Mouse (Mus musculus): ENCODE data around the gene Tiam1. TPM values are rescaled to one million over a fixed set of nuclear protein-coding genes. Genes with fewer than 3 reads are reported as not detected.

Tiam1 gene
- polyA plus RNA-seq, 1 experiment from 2014 or later, result 12.3 TPM

DNA sequence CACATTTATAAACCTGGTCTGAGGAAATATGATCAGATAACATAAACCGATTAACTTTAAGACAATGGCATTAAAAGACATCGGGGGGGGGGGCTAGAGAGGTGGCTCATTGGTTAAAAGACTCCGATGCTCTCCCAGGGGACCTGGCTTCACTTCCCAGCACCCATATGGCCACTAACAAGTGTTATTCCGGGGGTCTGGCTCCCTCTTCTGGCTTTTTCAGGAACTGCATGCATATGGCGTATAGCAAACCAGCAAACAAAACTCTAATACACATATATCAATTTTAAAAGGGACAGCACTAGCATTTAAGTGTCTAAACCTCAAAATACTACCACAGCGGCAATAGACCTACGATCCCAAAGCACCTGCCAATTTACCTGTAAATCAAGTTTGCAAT lies 347.0 kb downstream of the Tiam1 start:
- 91% methylated on average over 7 of the region's 7 CpGs for WGBS
- no peaks in the 10 kb centered on the region for H3K36me3 ChIP-seq

DNA sequence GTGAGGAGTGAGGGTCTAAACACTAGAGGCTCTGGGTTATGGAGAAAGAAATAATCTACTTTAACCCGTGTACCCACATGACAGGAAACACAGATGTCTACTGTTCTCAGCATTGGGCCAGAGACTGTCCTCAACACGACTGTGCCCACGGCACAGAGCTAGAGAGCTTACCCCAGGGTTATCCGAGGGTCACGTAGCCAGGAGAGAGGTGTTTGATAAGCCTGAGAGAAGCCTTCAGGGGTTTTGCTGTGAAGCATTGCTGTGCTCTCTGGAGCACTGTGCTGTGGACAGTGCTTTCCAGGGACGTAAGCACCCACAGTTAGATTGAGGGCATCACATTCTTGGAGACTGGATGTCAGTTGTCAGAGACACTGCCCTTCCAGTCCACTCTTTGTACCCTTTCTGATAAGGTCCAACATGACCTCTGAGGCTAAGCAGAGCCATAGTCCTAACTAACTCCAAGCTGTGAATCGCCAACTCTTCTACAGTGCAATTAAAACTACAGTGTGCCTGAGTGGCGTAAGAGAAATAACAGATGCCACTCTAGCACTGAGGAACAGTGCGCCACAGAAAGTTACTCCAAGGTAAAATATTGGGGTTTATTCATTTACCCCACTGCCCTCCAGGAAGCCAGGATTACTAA lies 353.7 kb downstream of the Tiam1 start:
- WGBS, result 84% methylated on average over 9 of the region's 9 CpGs
- Histone ChIP-seq H3K4me1 (replicated peaks) (no peaks in the 10 kb centered on the region), H3K9ac (no peak overlapping the region), H3K36me3 (0 out of 2 replicates have a peak, but pooled peaks cover 4% of the 10 kb centered on the region), H3K4me3 (replicated peaks) (no peak overlapping the region), H3K9me3 (no peaks in the 10 kb centered on the region), H3K27me3 (replicated peaks) (no peaks in the 10 kb centered on the region), H3K4me2 (replicated peaks) (no peak overlapping the region), H3K27ac (no peak overlapping the region)
- ATAC-seq, result no peak

More for the DNA sequence above, 347.0 kb downstream of the Tiam1 start:
- Histone ChIP-seq H3K27me3 (replicated peaks) (no peaks in the 10 kb centered on the region), H3K9me3 (no peaks in the 10 kb centered on the region), H3K4me1 (replicated peaks) (no peaks in the 10 kb centered on the region), H3K4me3 (replicated peaks) (no peak overlapping the region), H3K27ac (no peak overlapping the region), H3K4me2 (replicated peaks) (no peak overlapping the region), H3K9ac (no peak overlapping the region)
- ATAC-seq, result no peak

DNA sequence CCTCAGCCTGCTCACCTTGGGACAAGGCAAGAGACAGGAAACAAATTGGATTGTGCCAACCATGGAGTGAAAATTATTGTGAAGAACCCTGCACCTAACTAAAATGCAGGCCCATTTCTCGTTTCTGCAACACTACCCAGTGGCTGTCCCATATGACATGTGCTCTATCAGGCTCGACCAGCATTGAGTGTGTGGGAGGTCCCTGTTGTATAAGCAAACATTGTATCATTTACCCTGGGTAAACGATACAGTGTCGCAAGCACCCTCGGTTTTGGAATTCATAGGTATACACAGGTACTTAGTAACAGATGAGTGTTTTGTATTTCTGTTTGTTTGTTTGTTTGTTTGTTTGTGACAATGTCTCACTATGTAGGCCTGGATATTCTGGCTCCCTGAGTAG lies 357.8 kb downstream of the Tiam1 start:
- Histone ChIP-seq H3K27me3 (replicated peaks) (no peaks in the 10 kb centered on the region), H3K36me3 (0 out of 2 replicates have a peak, but pooled peaks cover 4% of the 10 kb centered on the region), H3K4me2 (replicated peaks) (no peak overlapping the region), H3K4me3 (replicated peaks) (no peak overlapping the region), H3K9ac (no peak overlapping the region), H3K9me3 (no peaks in the 10 kb centered on the region), H3K4me1 (replicated peaks) (no peaks in the 10 kb centered on the region), H3K27ac (no peak overlapping the region)
- ATAC-seq, result no peak
- WGBS, result 57% methylated on average over 5 of the region's 5 CpGs

DNA sequence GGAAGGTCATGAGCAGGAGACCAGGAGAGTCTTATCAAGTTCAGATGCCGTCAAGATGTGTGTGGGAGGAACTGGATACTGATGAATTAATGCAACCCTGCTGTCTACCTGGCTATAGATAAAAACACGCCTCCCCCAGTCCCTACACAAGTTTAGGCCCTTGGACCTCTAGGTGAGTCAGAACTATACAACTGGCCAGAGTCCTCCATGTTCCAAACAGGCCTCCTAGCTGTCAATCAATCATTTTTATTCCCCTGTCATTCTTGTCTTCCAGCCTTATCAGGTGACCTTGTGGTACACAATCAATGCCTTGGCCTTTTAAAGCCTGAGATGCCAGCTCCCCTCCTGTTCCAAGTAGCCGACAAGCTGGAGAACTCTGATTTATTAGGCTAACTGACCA lies 363.9 kb downstream of the Tiam1 start:
- Histone ChIP-seq H3K9me3 (no peaks in the 10 kb centered on the region), H3K9ac (no peak overlapping the region), H3K4me1 (replicated peaks) (no peaks in the 10 kb centered on the region), H3K4me3 (replicated peaks) (no peak overlapping the region), H3K36me3 (no peaks in the 10 kb centered on the region), H3K4me2 (replicated peaks) (no peak overlapping the region), H3K27ac (no peak overlapping the region), H3K27me3 (replicated peaks) (no peaks in the 10 kb centered on the region)
- ATAC-seq, result no peak
- WGBS, result 57% methylated on average over 3 of the region's 3 CpGs

DNA sequence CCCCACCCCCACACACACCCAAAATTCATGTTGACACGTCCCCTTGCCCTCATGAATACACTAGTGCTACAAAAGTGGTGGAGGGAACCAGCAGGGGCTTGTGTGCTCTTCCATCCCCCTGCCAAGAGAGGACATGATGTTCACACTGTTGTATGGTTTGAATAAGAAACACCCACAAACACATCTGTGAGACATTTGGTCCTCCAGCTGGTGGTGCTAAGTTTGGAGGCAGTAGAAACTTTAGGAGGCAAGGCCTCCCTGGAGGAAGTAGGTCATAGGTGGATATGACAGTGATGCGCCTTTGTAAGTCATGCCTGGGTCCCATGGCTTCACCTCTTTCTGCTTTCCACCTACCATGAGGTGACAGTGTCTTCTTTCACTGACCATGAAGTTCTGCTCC lies 366.1 kb downstream of the Tiam1 start:
- Histone ChIP-seq H3K4me1 (replicated peaks) (no peaks in the 10 kb centered on the region), H3K36me3 (no peaks in the 10 kb centered on the region), H3K9me3 (no peaks in the 10 kb centered on the region), H3K4me2 (replicated peaks) (no peak overlapping the region), H3K4me3 (replicated peaks) (no peak overlapping the region), H3K27me3 (replicated peaks) (0 out of 2 replicates have a peak, but pooled peaks cover 4% of the 10 kb centered on the region), H3K27ac (no peak overlapping the region), H3K9ac (no peak overlapping the region)
- ATAC-seq, result no peak
- WGBS, result 72% methylated on average over 2 of the region's 2 CpGs

DNA sequence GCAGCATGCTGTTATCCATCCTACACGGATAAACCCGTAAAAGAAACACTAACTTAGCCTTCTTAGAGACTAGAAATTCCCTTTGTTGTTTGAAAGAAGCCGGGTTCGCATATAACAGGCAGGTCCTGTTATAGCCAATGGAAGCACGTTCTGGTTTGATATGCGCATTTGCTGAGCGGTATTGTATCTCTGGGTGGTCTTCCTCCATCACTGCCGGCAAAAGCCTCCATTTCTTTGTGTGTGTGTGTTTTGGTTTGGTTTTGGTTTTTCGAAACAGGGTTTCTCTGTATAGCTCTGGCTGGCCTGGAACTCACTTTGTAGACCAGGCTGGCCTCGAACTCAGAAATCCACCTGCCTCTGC lies 369.0 kb downstream of the Tiam1 start:
- ATAC-seq, result no peak
- Histone ChIP-seq H3K36me3 (no peaks in the 10 kb centered on the region), H3K4me2 (replicated peaks) (peak overlapping the region; percentile 88), H3K9me3 (0 out of 2 replicates have a peak, but pooled peaks cover 3% of the 10 kb centered on the region), H3K9ac (no peak overlapping the region), H3K27ac (no peak overlapping the region), H3K4me3 (replicated peaks) (0 out of 2 replicates have a peak overlapping the region, but pooled peaks have one; percentile 38), H3K27me3 (replicated peaks) (0 out of 2 replicates have a peak, but pooled peaks cover 4% of the 10 kb centered on the region), H3K4me1 (replicated peaks) (no peaks in the 10 kb centered on the region)
- 34% methylated on average over 10 of the region's 10 CpGs for WGBS

DNA sequence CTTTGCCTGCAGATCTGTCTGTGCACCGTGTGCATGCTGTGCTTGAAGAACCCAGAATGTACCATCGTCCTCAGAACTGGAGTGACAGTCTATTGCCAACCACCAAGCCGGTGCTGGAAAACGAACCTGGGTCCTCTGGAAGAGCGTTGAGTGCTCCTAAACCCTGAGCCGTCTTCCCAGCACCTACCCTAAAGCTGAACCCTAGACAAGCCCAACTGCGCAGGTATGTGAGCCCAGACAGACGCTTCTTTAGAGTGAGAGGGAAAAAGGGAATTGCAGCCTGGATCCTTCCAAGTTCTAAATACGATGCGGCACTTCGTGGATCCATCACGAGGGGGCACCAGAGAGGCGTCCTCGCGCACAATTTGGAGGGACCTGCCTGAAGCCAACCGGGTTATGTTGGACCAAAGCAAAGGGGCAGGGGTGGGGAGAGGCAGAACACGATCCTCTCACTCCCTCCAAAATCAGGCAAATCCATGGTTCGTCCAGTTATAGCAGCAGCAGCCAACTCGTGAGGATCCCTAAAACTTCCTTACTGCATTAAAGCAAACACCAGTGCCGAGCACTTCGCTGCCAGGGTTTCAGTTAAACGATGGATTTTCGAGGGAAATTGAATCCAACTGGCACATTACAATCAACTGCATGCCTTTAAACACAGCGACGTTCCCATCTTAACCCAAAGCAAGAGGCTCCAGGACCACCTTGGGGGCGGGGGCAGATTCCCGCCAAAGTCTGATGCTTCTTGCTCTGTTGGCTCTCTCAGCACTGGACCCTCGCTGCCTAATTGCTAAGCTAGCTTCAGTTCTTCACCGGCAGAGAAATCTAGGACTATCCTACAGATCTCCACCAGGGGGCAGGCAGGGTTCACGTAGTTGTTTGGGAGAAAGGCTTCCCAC lies 369.7 kb downstream of the Tiam1 start:
- peak; percentile 89 for ATAC-seq
- H3K9ac ChIP-seq, result peak overlapping the region; percentile 37
- H3K27ac ChIP-seq, result no peak overlapping the region
- 0 out of 2 replicates have a peak, but pooled peaks cover 7% of the 10 kb centered on the region for H3K9me3 ChIP-seq
- H3K4me2 ChIP-seq (replicated peaks), result peak overlapping the region; percentile 88
- H3K4me1 ChIP-seq (replicated peaks), result no peaks in the 10 kb centered on the region
- H3K36me3 ChIP-seq, result no peaks in the 10 kb centered on the region
- H3K4me3 ChIP-seq (replicated peaks), result peak overlapping the region; percentile 38
- WGBS, result 10% methylated on average over 30 of the region's 30 CpGs
- 0 out of 2 replicates have a peak, but pooled peaks cover 4% of the 10 kb centered on the region for H3K27me3 ChIP-seq (replicated peaks)

DNA sequence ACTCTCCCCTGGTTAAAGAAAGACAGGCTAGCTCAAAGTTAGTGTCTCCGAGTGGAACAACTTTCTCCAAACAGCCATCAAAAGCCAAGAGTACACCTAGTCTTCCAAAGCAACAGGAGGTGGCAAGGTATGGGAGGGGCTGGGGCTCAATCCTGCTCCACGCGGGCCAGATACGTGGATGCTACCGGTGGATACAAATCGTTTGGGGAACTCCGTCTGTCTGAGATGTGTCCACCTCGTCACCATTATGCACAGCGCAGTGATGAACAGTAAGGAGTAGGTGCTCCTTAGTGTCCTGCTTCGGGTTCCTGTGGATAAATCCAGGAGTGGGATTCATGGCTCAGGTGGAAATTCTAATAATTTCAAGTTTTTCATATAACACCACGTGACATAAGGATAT lies 377.6 kb downstream of the Tiam1 start:
- H3K27ac ChIP-seq, result no peak overlapping the region
- H3K9ac ChIP-seq, result no peak overlapping the region
- H3K36me3 ChIP-seq, result no peaks in the 10 kb centered on the region
- peaks cover 7% of the 10 kb centered on the region; the same call in 1 of the 2 replicates for H3K9me3 ChIP-seq
- no peak for ATAC-seq
- H3K4me2 ChIP-seq (replicated peaks), result no peak overlapping the region
- WGBS, result 83% methylated on average over 11 of the region's 11 CpGs
- no peak overlapping the region for H3K4me3 ChIP-seq (replicated peaks)
- no peaks in the 10 kb centered on the region for H3K4me1 ChIP-seq (replicated peaks)
- no peaks in the 10 kb centered on the region for H3K27me3 ChIP-seq (replicated peaks)

DNA sequence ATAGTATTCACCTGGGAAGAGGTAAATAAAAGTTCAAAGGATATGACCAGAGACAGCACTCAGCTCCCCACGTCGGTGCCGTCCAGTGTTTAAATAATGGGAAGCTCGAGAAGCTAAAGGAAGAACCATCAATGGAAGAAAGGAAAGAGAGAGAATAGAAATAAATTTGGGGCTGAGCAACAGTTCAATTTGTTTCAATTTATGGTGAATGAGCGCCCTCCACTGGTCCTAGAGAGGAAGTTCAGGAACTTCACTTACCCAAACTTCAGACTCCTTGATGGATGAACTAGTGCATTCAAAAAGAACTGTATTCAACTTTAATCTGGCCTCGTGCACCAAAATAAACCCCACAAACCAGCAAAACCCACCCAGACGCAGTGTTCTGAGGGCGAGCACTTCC lies 378.1 kb downstream of the Tiam1 start:
- H3K4me2 ChIP-seq (replicated peaks), result no peak overlapping the region
- H3K27ac ChIP-seq, result no peak overlapping the region
- no peak for ATAC-seq
- peaks cover 7% of the 10 kb centered on the region; the same call in 1 of the 2 replicates for H3K9me3 ChIP-seq
- no peaks in the 10 kb centered on the region for H3K27me3 ChIP-seq (replicated peaks)
- H3K4me3 ChIP-seq (replicated peaks), result no peak overlapping the region
- no peaks in the 10 kb centered on the region for H3K4me1 ChIP-seq (replicated peaks)
- H3K9ac ChIP-seq, result no peak overlapping the region
- WGBS, result 14% methylated on average over 8 of the region's 8 CpGs
- H3K36me3 ChIP-seq, result no peaks in the 10 kb centered on the region

DNA sequence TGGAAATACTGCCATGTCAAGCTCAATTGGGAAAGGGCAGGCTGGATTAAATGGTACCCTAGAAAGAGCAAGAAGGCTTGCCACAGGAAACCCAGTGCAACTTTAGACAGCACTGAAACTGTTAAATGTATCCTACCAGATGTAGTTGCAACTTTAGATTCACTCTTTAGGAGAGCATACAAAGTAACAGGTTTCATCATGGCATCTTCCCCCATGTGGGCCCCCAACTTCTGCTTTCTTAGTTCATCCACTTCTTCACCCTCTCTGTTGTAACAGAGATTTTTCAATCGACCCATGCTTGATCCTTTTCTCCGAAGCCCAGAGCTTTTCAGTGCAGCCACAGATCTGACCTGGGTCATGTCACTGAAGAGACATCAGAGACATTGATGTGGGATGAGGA lies 379.8 kb downstream of the Tiam1 start:
- Histone ChIP-seq H3K4me2 (replicated peaks) (no peak overlapping the region), H3K27ac (no peak overlapping the region), H3K9ac (no peak overlapping the region), H3K4me3 (replicated peaks) (no peak overlapping the region), H3K9me3 (no peaks in the 10 kb centered on the region; the same call in 1 of the 2 replicates), H3K4me1 (replicated peaks) (no peaks in the 10 kb centered on the region), H3K27me3 (replicated peaks) (no peaks in the 10 kb centered on the region), H3K36me3 (no peaks in the 10 kb centered on the region)
- no peak for ATAC-seq
- 69% methylated on average over 2 of the region's 2 CpGs for WGBS

DNA sequence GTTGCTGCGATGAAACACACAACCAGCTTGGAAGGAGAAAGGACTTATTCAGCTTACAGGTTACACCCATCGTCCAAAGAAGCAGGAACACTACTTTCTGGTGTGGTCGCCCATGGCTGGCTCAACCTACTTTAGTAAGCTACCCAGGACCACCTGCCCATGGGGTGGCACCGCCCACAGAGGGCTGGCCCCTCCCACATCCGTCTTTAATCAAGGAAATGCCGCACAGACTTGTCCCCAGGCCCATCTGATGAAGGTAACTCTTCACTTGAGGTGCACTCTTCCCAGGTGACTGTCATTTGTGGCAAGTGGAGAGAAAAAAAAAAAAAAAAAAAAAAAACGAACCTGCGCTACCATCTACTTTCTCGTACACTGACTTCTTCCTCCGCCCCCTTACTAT lies 381.0 kb downstream of the Tiam1 start:
- Histone ChIP-seq H3K9ac (no peak overlapping the region), H3K36me3 (no peaks in the 10 kb centered on the region), H3K4me2 (replicated peaks) (no peak overlapping the region), H3K4me3 (replicated peaks) (no peak overlapping the region), H3K27me3 (replicated peaks) (no peaks in the 10 kb centered on the region), H3K9me3 (no peaks in the 10 kb centered on the region; the same call in 1 of the 2 replicates), H3K4me1 (replicated peaks) (no peaks in the 10 kb centered on the region), H3K27ac (no peak overlapping the region)
- 80% methylated on average over 10 of the region's 10 CpGs for WGBS
- no peak for ATAC-seq

DNA sequence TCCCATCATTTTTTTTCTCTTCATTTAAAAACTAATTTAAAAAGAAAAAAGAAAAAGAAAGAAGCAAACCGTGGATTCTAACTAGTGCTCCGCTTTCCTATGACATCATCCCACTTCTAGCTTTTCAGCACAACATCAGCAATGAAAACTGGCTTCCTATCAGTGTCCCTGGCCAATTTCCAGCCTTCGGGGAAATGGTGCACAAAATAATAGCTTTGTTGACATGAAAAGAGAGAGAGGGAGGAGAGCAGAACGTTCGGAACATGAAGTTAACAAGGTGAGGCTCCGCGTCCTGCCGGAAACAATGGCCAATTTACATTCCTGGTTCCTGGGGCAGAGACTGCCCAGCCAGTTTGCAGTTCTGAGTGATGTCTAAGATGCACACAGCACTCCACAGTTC lies 381.5 kb downstream of the Tiam1 start:
- WGBS, result 38% methylated on average over 8 of the region's 8 CpGs
- no peak for ATAC-seq

More for the DNA sequence above, 381.5 kb downstream of the Tiam1 start:
- Histone ChIP-seq H3K4me1 (replicated peaks) (no peaks in the 10 kb centered on the region), H3K9me3 (no peaks in the 10 kb centered on the region), H3K4me3 (replicated peaks) (no peak overlapping the region), H3K27me3 (replicated peaks) (no peaks in the 10 kb centered on the region), H3K9ac (no peak overlapping the region), H3K27ac (no peak overlapping the region), H3K36me3 (no peaks in the 10 kb centered on the region), H3K4me2 (replicated peaks) (no peak overlapping the region)
